In the genomic region with DNA sequence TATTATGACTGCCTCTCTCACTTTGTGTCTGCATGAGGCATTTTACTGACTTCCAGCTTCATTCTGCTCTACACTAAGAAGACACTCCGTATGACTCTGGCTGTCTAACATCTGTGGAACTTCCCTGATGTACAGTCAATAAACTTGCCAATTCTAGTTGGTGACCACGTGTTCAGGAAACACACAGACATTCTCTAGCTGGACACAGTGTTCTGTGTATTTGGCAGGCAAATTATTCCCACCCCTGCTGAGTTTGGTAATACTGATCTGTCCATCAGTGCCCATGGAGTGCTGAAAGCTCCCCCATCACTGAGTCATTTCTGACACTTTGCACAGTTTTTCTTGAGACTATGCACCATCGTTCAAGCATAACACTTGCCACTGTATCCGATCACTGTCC, we compare ENCODE assay signal across 16 mouse cellular contexts. TPM values are rescaled to one million over a fixed set of nuclear protein-coding genes. Genes with fewer than 3 reads are reported as not detected.
DNase-seq lines count a peak whose midpoint lies in the region; ATAC-seq and TF ChIP-seq lines count a peak whose summit lies in the region.
"Had no signal": no experiment of that assay in that cellular context is flagged by ENCODE, and none has a peak within 500 bp of the region (broad histone marks: within the 10 kb centered on the region; RNA-seq: fewer than 3 reads in every experiment).

No protein-coding gene starts in this region.

- H3K27me3 ChIP-seq in embryonic facial prominence, embryonic 14.5 days (replicated peaks; ENCODE audit: control insufficient read depth, insufficient read depth, low read length): no peaks in the 10 kb centered on the region
- no peaks in the 10 kb centered on the region; the same call in 1 of the 2 replicates for H3K27me3 ChIP-seq in embryonic facial prominence, embryonic 10.5 days (replicated peaks; ENCODE audit: low read depth, poor library complexity, severe bottlenecking)
- H3K27me3 ChIP-seq: midbrain, embryonic 13.5 days had no signal

- no peak overlapping the region for H3K9ac ChIP-seq in embryonic facial prominence, embryonic 14.5 days (ENCODE audit: low read depth, low read length)
- H3K9ac ChIP-seq: forebrain, postnatal 0 days; midbrain, embryonic 13.5 days had no signal

- ATAC-seq in embryonic facial prominence, embryonic 14.5 days (ENCODE audit: low read depth): peak; percentile 60; the same call in 1 of the 2 replicates
- ATAC-seq: forebrain, postnatal 0 days; hindbrain, postnatal 0 days; midbrain, embryonic 13.5 days had no signal

- H3K4me3 ChIP-seq in embryonic facial prominence, embryonic 14.5 days (ENCODE audit: low read depth, low read length): no peak overlapping the region
- no peak overlapping the region for H3K4me3 ChIP-seq in embryonic facial prominence, embryonic 10.5 days
- no peak overlapping the region for H3K4me3 ChIP-seq in lung, adult 2 months (replicated peaks; ENCODE audit: extremely low read depth, low read depth, low read length)
- no peak overlapping the region for H3K4me3 ChIP-seq in embryonic fibroblast, embryonic 13.5 days (ENCODE audit: insufficient read depth, low read length)
- H3K4me3 ChIP-seq: midbrain, embryonic 13.5 days had no signal

- no peaks in the 10 kb centered on the region for H3K9me3 ChIP-seq in embryonic facial prominence, embryonic 14.5 days (ENCODE audit: control insufficient read depth, low read length)
- H3K9me3 ChIP-seq in embryonic facial prominence, embryonic 10.5 days: no peaks in the 10 kb centered on the region
- H3K9me3 ChIP-seq: midbrain, embryonic 13.5 days had no signal

- DNase-seq in embryonic facial prominence, embryonic 14.5 days (ENCODE audit: low spot score): peak; percentile 79
- no peak for DNase-seq in embryonic facial prominence, embryonic 10.5 days (ENCODE audit: low spot score)
- peak; percentile 19 to 53 for DNase-seq in lung, adult 18-20 months
- no peak for DNase-seq in lung, adult 2 months
- peak; percentile 82 for DNase-seq in skeletal muscle tissue, adult 2 months (ENCODE audit: low read depth, low spot score)
- DNase-seq in adrenal gland, postnatal 14 days: no peak
- DNase-seq in cerebellum, postnatal 36 days: no peak
- DNase-seq: adrenal gland, adult 2 months; cerebellum, adult 8-10 months; embryo, embryonic 11 days; forebrain, postnatal 0 days; kidney, adult 2 months; kidney, postnatal 36 days had no signal

- no peak for TF ChIP-seq POLR2A in lung, adult 2 months (IDR thresholded peaks at IDR 0.05; ENCODE audit: borderline replicate concordance, extremely low read depth, low read depth, low read length)
- no peak for TF ChIP-seq POLR2A in embryonic fibroblast, embryonic 13.5 days (IDR thresholded peaks at IDR 0.05; ENCODE audit: low read depth, low read length)

- no peak for TF ChIP-seq CTCF in lung, adult 2 months (IDR thresholded peaks at IDR 0.05; ENCODE audit: insufficient read depth, low read length)
- no peak for TF ChIP-seq CTCF in embryonic fibroblast, embryonic 13.5 days (IDR thresholded peaks at IDR 0.05; ENCODE audit: borderline replicate concordance, insufficient read depth, low read length)

- H3K36me3 ChIP-seq in embryonic facial prominence, embryonic 14.5 days (ENCODE audit: control insufficient read depth, insufficient read depth, low read length): no peaks in the 10 kb centered on the region
- H3K36me3 ChIP-seq in embryonic facial prominence, embryonic 10.5 days (replicated peaks): no peaks in the 10 kb centered on the region
- H3K36me3 ChIP-seq: midbrain, embryonic 13.5 days had no signal

- 43% methylated on average over 4 of the region's 4 CpGs for WGBS in embryonic facial prominence, embryonic 14.5 days
- WGBS in embryonic facial prominence, embryonic 10.5 days: 69% methylated on average over 4 of the region's 4 CpGs
- 59% methylated on average over 4 of the region's 4 CpGs for WGBS in lung, adult 2 months

- H3K4me2 ChIP-seq in embryonic facial prominence, embryonic 14.5 days (ENCODE audit: low read depth, low read length): no peak overlapping the region
- H3K4me2 ChIP-seq: midbrain, embryonic 13.5 days had no signal

- H3K27ac ChIP-seq in embryonic facial prominence, embryonic 14.5 days (replicated peaks; ENCODE audit: low read depth, low read length): peak overlapping the region; percentile 28; the same call in 1 of the 2 replicates
- H3K27ac ChIP-seq in embryonic facial prominence, embryonic 10.5 days (replicated peaks): no peak overlapping the region
- peak overlapping the region; percentile 42 for H3K27ac ChIP-seq in embryonic fibroblast, embryonic 13.5 days (ENCODE audit: insufficient read depth, low read length)
- H3K27ac ChIP-seq: hindbrain, postnatal 0 days; midbrain, embryonic 13.5 days had no signal

- H3K4me1 ChIP-seq in embryonic facial prominence, embryonic 14.5 days (ENCODE audit: control insufficient read depth, insufficient read depth, low read length): peaks cover 20% of the 10 kb centered on the region
- peaks cover 24% of the 10 kb centered on the region for H3K4me1 ChIP-seq in embryonic facial prominence, embryonic 10.5 days
- peaks cover 11% of the 10 kb centered on the region; the same call in 1 of the 2 replicates for H3K4me1 ChIP-seq in lung, adult 2 months (ENCODE audit: control insufficient read depth, insufficient read depth, low read length)
- peaks cover 15% of the 10 kb centered on the region; the same call in 1 of the 2 replicates for H3K4me1 ChIP-seq in embryonic fibroblast, embryonic 13.5 days (ENCODE audit: control insufficient read depth, insufficient read depth, low read length)
- H3K4me1 ChIP-seq: midbrain, embryonic 13.5 days had no signal

RNA-seq across cellular contexts. Expression of a gene that starts 56.0 kb away (rescaled TPM):
- 41.9 and 47.9 TPM in 2 replicates for polyA plus RNA-seq in embryonic facial prominence, embryonic 14.5 days (2014; fragmentation: Nextera tagmentation; extraction: Ambion mirVana)
- polyA plus RNA-seq in embryonic facial prominence, embryonic 10.5 days (2016; fragmentation: Nextera tagmentation; extraction: Ambion mirVana): 109 and 122 TPM in 2 replicates
- polyA plus RNA-seq in lung, adult 2 months (2012; rRNA removed): 10.0 and 12.6 TPM in 2 replicates
- 30.0 and 38.6 TPM in 2 replicates for polyA plus RNA-seq in embryonic fibroblast, embryonic 13.5 days (2011; ENCODE audit: insufficient read length, low read depth, missing spikeins)
- 24.8 and 26.3 TPM in 2 replicates for total RNA-seq in adrenal gland, postnatal 14 days (2021)

RNA-seq across cellular contexts. Expression of a gene that starts 56.3 kb away (rescaled TPM):
- polyA plus RNA-seq in embryonic facial prominence, embryonic 14.5 days (2014; fragmentation: Nextera tagmentation; extraction: Ambion mirVana): 1.2 and 1.3 TPM in 2 replicates
- 0.44 and 0.54 TPM in 2 replicates for polyA plus RNA-seq in embryonic facial prominence, embryonic 10.5 days (2016; fragmentation: Nextera tagmentation; extraction: Ambion mirVana)
- 0.38 and 0.42 TPM in 2 replicates for polyA plus RNA-seq in lung, adult 2 months (2012; rRNA removed)
- not detected in 2 replicates for polyA plus RNA-seq in embryonic fibroblast, embryonic 13.5 days (2011; ENCODE audit: insufficient read length, low read depth, missing spikeins)
- 0.78 and 0.83 TPM in 2 replicates for total RNA-seq in adrenal gland, postnatal 14 days (2021)
- polyA plus RNA-seq: adrenal gland, adult 2 months had no signal

Comparison
In these comparisons a context has a peak if more than half of its experiments do, and no peak if none do; other contexts are left out.
1. DNase-seq: peak in embryonic facial prominence, embryonic 14.5 days (single experiment), lung, adult 18-20 months (2 of 2) and skeletal muscle tissue, adult 2 months (single experiment); none in embryonic facial prominence, embryonic 10.5 days (single experiment), lung, adult 2 months (single experiment), adrenal gland, postnatal 14 days (single experiment) and cerebellum, postnatal 36 days (0 of 2).